Mouse (Mus musculus) frontal cortex, postnatal 14 days (tissue): ENCODE results near the gene Slc9a1.
A peak's percentile ranks its signal among the peaks of the same experiment; 100 is the strongest.

ENCODE experiments used
- DNase-seq, 2 experiments: peaks; one replicate each; pipeline ENCODE4 v3.0.0; 2022; ENCODE audit warnings: low spot score in 2 of 2

Slc9a1 gene

DNA sequence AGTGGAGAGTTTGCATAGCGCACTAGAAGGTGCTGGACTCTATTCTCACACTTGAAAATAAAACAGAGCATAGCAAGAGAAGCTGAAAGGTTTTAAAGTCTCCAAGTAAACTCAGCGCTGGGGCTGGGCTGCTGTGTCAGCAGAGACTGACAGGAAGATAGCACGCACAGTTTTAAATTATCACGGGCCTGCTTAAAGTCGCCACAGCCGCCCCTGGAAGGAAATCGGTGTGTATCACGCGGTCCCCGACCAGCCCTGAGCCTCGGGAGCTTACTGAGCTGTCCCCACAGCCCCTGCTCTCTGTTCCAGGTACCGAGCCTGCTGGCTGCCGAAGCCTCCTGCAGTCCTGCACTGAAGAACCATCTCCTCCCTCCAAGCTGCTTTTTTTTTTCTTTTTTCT is 32.5 kb downstream of the Slc9a1 start:
- DNase-seq: no peak

DNA sequence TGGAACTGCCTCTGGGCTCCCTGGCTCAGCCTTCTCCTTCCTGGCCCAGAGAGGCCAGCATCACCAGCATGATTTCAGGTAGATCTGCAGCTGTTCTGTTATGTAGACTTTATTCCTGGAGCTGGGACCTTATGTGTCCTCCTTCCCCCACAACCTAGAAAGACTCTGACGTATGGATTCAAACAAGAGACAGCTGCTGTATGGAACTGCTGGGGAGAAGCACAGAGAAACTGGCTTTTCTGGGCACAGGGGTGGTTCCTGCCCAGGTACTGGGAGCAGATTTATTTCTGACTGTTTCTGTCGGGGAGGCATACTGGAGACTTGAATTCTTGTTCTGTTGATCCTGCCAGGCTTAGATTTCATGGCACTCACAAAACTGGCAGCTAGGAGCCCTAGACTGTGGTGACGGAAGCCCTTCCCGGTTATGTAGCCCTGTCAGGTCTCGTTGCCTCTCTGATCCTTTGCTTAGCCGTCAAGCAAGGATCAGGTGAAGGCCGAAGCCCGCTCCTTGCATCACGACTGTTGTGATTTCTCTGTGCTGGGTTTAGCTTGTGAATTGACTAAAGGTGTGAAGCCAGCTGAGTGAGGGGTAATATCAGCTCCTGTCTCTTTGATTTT is 34.2 kb downstream of the Slc9a1 start:
- no peak for DNase-seq

DNA sequence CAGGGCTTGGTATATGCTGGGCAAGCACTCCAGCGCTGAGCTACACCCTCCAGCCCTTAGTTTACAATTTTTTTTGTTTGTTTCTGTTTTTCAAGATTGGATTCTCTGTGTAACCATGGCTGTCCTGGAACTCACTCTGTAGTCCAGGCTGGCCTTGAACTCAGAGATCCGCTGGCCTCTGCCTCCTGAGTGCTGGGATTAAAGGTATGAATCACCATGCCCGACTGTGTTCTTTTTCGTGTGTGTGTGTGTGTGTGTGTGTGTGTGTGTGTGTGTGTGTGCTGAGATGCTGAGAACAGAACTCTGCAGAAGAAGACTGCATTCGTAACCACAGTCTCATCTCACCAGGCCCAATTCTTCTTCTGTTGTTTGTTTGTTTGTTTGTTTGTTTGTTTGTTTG is 34.8 kb downstream of the Slc9a1 start:
- no peak for DNase-seq

DNA sequence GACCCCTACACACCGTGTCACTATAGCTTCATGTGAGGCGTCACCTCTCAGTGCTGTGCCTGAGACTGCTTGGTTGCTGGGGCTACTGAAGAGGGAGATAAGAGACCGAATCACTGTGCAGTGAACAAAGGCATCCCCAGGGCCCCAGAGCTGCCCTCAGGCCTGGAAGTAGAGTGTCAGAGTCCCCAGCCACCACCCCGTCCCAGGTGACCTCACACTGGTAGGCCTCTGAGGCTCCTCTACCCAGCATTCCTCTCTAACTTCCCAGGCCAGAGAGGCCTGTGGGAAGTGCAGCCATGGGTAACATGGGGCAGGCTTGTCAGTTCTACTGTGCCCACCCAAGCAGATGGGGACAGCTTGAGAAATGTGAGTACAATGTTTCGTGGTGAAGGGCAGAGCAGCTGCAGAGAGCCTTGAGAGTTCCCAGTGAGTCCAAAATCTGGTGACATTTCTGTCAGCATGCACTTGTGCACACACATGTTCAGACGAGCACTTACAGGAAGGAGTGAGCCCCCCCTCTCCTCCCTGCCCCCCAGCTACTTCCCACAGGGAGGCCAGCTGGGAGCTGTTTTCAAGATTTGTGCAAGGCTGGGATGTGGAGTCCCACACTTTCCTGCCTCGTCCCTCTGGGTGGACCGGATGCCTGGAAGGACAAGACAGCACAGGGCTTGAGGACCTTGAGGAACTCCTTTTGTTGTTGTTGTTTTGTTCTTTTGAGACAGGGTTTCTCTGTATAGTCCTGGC is 37.0 kb downstream of the Slc9a1 start:
- no peak for DNase-seq

DNA sequence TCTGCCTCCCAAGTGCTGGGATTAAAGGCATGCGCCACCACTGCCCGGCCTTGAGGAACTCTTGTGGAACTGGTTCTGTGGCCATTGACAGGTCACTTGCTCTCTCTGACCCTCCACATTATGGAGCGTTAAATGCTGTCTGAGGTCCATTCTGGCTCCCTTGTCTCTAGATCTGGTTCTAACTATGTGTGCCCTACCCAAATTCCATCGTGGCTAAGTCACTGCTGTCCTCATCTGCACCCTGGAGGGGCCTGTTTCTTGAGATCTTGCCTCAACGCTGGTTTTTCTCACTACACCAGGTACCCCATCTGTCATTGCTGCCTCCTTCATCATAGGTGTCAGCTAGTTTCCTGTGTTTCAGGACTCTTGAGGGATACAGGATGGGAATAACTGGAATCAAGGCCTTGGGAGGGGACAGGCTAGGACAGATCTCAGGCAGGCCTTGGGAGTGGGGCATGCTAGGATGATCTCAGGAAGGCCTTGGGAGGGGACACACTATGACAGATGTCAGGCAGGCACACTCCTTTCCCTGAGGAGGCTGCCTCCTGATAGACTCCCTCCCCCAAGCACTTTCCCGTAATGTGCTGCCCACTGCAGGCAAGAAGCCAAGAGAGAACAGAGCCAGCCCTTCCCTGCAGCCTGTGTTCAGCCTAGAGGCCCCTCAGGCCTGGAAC is 37.7 kb downstream of the Slc9a1 start:
- DNase-seq: no peak

DNA sequence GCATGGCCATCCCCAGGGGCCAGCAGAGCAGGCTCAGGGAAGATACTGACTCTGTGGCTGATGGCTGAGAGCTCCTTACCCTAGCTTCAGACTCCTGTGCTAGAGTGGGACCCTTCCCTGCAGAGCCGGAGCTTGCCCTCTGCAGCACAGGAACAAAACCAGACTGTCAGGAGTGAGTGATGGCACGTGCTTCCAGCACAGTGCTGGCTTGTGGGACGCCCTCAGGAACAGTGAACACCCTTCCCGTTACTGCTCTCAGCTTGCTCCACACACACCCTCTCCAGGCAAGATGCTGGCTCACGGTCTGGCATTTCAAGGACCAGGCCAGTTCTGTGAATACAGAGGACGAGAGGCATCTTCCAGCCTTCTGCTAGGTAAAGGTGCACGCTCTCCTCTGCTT is 38.5 kb downstream of the Slc9a1 start:
- no peak for DNase-seq

DNA sequence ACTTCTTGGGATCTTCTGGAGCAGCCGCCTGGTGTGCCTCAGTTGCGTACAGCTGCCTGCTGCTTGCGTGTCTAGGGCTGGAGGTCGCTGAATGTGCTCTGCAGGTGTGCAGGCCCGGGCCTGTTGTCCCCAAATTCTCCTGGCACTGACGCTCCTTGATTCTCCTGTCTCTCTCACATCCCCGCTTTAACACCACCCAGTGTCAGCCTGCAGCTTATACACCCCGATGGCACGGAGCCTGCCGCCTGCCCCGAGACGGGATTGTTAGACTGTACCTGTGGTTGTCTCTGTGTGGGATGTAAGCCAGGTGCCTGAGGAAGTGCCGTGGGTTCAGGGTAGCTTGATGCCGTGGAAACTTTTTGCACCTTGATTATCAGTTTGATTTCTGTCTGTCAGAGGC is 41.5 kb downstream of the Slc9a1 start:
- DNase-seq: no peak

DNA sequence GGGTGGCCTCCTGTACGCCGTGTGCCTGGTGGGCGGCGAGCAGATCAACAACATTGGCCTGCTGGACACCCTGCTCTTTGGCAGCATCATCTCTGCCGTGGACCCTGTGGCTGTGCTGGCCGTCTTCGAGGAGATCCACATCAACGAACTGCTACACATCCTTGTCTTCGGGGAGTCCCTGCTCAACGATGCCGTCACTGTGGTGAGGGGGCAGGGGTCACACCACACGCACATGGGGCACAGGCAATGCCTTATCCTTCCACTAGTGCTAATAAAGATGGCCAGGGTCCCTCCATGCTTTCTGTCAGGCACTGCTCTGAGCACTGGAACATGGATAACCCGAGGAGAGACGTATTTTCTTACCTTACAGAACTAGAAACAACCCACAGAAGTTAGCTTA is 42.6 kb downstream of the Slc9a1 start:
- no peak for DNase-seq

DNA sequence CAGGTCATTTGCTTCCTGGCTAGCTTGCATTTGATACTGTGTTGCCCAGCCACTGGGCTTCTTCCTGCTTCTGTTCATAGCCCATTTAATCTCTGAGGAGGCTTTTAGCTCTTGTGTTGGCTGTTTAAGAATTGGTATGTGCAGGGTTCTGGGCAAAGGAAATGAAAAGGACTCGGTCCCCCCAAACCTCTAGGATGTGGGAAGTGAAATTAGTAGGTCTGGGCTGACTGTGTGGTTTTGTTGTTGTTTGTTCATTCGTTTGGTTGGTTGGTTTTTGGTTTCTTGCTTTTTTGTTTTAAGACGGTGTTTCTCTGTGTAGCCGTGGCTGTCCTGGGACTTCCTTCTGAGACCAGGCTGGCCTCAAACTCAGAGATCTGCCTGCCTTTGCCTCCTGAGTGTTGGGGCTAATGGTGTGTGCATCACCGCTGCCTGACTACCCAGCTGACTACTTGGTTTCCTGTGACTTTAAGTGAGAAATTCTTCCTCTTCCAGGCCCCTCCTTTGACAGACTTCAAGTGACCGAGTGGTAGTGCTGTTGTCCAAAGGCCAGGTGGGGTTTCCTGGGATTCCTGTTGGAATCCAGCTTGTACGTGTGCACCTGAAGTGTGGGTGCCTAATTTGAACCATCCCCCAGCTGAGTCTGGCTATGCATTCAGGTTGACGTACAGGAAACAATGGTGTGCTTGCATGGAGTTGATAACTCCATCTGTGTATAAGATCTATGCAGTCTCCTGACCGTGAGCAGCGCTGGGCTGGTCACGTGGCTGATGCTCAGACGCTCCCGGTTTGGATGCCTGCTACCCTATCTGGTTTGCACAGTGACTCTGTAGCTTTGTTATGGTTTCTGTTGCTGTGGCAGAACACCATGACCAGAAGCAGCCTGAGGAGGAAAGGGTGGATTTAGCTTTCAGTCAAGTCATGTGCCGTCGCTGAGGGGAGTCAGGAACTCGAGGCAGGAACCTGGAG is 43.4 kb downstream of the Slc9a1 start:
- DNase-seq: no peak

DNA sequence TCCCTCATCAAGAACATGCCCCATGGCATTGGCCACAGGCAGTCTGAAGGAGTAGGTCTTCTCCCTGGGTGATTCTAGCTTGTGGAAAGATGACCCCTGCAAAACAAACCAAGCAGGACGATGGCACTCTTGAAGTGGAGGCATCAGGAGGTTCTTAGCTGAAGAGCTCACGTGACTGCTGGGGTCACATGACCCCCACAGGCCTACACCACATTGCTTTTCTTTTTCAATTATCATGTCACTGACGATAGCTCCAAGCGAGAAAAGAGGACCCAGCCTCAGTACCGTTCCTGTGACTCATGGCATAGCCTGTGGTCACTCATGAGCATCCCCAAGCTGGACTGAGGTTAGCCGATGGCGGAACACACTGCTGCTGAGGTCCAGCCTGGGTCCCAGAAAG is 44.1 kb downstream of the Slc9a1 start:
- no peak for DNase-seq

DNA sequence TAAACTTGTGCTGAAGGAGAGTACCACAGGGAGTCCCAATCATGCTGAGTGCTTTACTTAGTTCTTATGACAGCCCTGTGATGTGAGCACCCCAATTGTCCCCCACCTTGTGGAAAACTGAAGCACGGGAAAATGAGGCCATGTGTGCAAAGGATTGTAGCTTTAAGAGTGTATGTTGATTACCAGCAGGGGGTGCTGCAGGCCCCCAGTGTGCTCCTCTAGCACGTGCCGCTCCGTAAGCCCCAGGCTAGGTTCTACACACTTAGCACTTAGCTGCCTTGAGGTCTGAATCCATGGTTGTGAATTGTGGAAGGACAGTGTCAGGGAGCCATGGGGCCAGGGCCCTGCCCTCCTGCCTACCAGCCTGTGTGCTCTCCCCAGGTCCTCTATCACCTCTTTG is 45.4 kb downstream of the Slc9a1 start:
- DNase-seq: no peak

DNA sequence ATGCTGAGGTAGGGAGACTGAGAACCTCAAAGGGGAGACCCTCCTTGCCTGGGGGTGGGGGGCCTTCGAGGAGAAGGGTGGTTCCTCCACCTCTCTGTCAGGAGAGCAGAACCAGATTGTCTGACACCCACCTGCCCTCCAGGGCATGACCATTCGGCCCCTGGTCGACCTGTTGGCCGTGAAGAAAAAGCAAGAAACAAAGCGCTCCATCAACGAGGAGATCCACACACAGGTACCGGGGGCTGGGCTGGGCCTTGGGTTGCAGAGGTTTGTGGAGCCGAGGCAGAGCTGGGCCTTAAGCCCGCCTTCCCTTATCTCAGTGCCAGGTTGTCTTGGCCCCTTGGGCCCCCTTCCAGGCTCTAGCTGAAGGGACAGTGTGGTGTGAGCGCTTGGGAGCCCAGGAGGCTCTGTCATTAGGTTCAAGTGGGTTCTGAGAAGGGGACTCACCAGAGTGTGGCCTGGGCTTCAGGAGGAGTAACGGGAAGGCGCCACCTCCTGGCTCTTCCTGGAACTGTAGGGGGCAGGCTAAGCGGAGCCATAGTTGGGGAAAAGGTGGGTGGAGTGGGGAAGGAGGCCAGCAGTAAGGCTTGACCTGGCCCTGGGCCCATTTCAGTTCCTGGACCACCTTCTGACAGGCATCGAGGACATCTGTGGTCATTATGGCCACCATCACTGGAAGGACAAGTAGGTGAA is 50.0 kb downstream of the Slc9a1 start:
- no peak for DNase-seq

DNA sequence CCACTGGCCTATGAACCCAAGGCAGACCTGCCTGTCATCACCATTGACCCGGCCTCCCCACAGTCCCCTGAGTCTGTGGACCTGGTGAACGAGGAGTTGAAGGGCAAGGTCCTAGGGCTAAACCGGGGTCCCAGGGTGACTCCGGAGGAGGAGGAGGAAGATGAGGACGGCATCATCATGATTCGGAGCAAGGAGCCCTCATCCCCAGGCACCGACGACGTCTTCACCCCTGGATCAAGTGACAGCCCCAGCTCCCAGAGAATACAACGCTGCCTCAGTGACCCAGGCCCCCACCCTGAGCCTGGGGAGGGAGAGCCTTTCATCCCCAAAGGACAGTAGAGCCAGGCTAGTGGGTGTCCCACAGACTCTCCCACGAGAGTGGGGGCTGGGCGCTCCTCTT is 52.5 kb downstream of the Slc9a1 start:
- no peak for DNase-seq

DNA sequence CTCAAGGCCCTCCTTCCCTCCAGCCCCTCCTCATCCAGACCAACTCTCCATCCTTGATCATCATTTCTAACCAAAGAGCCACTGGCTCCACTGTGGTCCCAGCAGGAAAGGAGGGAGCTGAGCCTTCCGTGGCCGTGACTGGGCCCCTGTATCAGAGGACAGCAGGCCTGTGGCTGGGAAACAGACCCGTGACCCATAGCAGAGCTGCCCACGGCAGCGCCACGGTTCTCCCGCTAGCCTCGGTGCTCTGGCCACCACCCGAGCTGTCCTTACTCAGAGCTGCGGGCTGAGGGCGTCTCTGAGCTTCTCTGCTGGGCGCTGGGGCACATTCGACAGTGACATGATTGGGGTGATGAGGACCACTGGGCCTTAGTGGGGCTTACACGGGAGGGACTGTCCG is 53.1 kb downstream of the Slc9a1 start:
- DNase-seq: no peak

DNA sequence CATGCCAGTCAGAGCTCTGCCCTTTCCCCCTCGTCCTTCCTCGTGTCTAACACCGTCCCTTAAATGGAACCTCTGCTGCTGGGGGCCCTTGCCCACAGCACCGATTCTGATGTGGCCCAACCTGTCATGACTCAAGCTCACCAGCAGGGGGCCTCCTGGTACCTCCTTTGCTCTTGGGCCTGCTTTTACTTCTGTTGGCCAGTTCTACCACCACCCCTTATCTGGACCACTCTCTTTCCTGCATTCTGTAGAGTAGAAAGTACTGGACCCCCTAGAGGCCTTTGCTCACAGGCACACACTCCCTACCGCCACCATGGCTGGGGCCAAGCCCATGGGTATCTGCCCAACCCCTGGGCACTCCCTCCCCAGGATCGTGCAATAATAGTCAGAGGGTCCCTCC is 53.6 kb downstream of the Slc9a1 start:
- DNase-seq: no peak

DNA sequence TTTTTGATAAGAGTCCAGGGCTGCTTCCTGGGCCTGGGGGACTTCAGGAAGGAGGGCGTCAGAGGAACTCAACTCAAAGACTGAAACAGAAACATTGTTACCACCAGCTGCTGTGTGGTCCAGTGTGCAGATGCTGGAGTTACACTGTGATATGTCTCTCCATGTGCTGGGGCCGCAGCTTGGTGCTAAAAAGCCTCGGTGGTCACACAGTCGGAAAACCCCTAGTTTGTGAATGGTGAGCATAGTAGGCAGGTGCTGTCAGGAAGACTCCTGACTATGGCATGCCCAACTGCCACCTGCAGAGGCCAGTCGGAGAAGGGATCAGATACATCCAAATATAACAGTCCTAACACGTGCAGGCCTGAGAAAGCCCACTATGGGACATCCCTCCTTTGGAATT is 54.2 kb downstream of the Slc9a1 start:
- no peak for DNase-seq

DNA sequence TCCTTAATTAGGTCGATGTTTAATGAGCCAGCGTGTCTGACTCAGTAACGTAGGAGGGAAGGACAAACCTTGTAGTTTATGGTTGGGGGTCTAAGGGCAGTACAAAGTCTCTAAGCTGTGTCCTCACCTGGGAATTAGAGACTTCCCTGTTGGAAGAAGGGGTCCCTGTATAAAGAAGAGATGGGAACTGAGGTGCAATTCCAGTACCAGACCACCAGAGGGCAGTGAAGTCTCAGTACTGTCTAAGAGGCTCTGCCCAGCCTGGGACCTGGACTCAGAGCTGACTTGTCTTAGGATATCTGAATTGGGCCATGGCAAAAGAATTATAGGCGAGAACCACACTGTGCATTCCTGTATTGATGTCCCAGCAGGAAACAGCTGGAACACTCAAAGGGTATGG is 54.6 kb downstream of the Slc9a1 start:
- peak; percentile 54 to 62 for DNase-seq

DNA sequence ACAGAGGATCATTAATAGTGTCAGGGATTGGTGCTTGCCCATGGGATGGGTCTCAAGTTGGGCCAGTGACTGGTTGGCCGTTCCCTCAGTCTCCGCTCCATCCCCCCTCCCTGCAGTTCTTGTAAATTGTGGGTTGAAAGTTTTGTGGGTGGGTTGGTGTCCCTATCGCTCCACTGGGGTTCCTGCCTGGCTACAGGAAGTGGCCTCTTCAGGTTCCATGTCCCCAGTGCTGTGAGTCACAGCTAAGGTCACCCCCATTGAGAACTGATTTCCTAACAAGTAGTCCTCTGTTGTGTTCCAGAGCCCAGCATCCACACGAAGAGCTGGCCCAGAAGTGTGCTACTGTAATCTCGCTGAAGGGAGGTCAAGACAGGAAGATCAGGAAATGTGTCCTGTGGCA is 56.6 kb downstream of the Slc9a1 start:
- no peak for DNase-seq

DNA sequence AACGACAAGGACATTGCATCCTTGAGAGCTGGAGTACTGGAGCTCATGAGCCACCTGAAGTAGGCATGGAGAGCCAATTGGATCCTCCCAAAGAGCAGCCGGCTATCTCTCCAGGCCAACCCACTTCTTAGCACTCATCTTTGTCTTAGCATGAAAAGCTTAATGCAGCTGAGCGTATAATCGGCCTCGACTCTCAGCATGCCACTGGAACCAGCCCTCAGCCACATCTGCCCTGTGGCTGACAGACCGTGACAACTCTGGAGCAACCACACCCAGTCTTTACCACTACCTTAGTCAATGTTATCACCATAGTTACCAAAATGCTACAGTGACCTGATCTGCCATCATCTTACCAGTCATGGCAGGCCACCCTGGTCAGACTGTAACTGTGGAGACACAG is 62.0 kb downstream of the Slc9a1 start:
- DNase-seq: no peak

DNA sequence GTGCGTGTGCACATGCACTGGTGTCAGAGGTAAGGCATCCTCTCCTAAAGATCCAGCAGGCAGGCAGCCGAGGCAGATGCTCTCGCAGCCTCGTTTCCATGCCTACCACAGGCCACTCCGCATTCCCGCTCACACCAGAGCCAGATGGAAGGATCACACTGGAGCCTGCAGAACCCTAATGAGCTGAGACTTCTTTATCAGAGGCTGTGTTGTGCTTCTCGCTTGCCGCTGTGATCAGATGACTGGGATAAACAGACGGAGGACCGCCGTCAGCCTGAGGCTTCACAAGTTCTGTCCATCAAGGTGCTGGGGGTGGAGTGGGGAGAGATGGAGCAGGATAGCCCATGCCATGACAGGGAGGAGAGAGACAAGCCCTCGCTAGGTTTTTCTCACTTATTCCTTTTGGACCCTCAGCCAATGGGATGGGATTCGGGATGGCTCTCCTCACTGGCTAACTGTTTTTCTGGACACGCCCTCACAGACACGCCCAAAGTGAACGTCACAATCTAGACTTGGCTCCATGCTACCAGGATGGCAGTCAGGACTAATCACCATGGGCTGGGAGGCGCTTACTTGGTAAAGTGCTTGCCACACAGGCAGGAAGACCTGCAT is 63.2 kb downstream of the Slc9a1 start:
- DNase-seq: no peak

DNA sequence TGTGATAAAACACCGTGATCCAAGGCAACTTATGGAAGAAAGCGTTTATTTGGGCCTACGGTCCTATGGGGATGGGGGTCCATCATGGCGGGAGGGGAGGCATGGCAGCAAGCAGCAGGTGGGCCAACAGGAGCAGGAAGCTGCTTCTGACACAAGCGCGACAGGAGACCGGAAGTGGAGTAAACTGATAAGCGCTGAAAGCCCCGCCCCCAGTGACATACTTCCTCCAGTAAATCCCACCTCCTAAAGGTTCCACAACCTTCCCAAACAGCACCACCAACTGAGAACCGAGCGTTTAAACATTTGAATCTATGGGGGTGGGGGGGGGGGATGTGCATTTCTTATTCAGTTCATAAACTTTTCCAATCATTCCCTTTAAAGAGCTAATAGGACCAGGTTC is 66.4 kb downstream of the Slc9a1 start:
- no peak for DNase-seq
